Mouse (Mus musculus): ENCODE data around the gene Tnip1. TPM values are rescaled to one million over a fixed set of nuclear protein-coding genes. Genes with fewer than 3 reads are reported as not detected.

The Tnip1 gene
- polyA plus RNA-seq, 1 experiment from 2014 or later, result 24.7 TPM

DNA sequence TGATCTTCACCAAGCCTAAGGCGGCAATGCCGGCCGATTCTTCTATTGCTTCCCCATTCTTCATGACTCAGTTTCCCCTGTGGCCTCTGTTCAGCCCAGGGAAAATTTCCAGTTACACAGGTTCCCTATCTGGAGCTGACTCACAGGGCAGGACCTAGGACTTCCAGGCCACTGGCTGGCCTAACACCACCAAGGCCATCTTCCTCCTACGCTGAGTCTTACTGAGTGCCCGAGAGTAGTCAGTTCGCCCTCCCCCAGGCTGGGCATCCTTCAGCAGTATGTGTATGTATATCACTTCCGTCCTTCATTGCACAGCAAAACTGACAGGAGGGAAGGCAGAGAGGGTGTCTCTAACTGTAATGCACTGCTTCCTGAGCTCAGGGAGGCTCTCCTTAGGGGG, 28.5 kb downstream of the Tnip1 start:
- no peaks in the 10 kb centered on the region for H3K27me3 ChIP-seq (ENCODE audit: control insufficient read depth, insufficient read depth, low read length)
- no peak for ATAC-seq (replicated peaks; ENCODE audit: extremely low read depth, insufficient read depth, low FRiP score)
- H3K36me3 ChIP-seq (ENCODE audit: control insufficient read depth, insufficient read depth), result peaks cover 25% of the 10 kb centered on the region
- H3K27ac ChIP-seq (ENCODE audit: low read length), result no peak overlapping the region
- H3K4me2 ChIP-seq (ENCODE audit: low read depth, low read length), result no peak overlapping the region
- WGBS, result 92% methylated on average over 7 of the region's 7 CpGs
- H3K4me1 ChIP-seq (ENCODE audit: control insufficient read depth, insufficient read depth, low read length), result peaks cover 12% of the 10 kb centered on the region
- no peak overlapping the region for H3K4me3 ChIP-seq (ENCODE audit: low read length)
- no peaks in the 10 kb centered on the region for H3K9me3 ChIP-seq (replicated peaks; ENCODE audit: control insufficient read depth, low read length)
- no peak overlapping the region for H3K9ac ChIP-seq (ENCODE audit: low read length)

DNA sequence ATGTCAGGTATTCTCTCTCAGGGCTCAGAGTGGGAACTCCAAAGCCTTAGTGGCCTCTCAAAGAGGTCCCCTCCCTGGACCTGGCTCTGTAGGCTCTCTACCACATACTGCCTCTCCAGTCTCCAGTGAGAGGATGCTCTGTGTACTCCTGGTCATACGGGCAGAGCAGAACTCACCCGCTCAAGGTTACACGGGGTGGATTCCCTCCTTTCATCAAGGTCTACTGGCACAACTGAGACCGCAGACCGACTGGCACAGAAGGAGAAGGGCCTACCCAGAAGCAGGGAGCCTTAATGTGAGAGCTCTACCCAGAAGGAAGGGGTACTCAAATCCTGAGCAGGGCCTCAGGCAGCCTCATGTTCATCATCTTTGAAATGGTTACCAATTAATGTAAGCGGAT, 30.2 kb downstream of the Tnip1 start:
- H3K36me3 ChIP-seq (ENCODE audit: control insufficient read depth, insufficient read depth), result peaks cover 23% of the 10 kb centered on the region
- no peak overlapping the region for H3K4me2 ChIP-seq (ENCODE audit: low read depth, low read length)
- H3K9me3 ChIP-seq (replicated peaks; ENCODE audit: control insufficient read depth, low read length), result no peaks in the 10 kb centered on the region
- H3K27me3 ChIP-seq (ENCODE audit: control insufficient read depth, insufficient read depth, low read length), result no peaks in the 10 kb centered on the region
- no peak overlapping the region for H3K9ac ChIP-seq (ENCODE audit: low read length)
- no peak for ATAC-seq (replicated peaks; ENCODE audit: extremely low read depth, insufficient read depth, low FRiP score)
- no peak overlapping the region for H3K4me3 ChIP-seq (ENCODE audit: low read length)
- peaks cover 12% of the 10 kb centered on the region for H3K4me1 ChIP-seq (ENCODE audit: control insufficient read depth, insufficient read depth, low read length)
- 88% methylated on average over 6 of the region's 6 CpGs for WGBS
- no peak overlapping the region for H3K27ac ChIP-seq (ENCODE audit: low read length)

DNA sequence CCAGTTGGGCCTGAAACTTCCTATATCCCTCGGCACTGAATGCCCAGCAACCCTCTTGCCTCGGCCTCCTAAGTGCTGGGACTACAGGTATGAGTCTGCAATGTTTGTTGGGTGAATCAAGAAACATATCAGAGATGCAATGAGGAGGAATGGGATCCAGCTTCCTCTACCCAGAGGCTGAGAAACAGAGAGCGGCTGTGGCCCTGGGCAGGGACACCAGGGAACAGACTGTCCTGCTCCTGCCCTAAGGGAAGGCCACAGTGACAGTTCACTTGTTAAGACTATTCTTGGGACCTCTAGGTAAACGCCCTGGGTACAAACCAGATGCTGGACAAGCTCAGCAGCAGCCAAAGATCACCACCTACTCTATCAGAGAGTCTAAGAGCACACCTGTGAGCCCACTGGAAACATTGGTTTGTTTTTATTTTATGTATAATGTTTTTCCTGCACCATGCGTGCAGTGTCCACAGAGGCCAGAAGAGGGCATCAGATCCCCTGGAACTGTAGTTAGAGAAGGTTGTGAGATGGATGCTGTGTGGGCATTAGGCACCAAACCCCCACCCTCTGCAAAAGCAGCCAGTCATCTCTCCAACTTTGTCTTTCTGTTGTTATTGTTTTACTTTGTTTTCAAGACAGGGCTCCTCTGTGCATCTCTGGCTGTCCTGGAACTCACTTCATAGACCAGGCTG, 31.2 kb downstream of the Tnip1 start:
- Histone ChIP-seq H3K27ac (ENCODE audit: low read length) (no peak overlapping the region), H3K9ac (ENCODE audit: low read length) (no peak overlapping the region), H3K4me1 (ENCODE audit: control insufficient read depth, insufficient read depth, low read length) (peaks cover 17% of the 10 kb centered on the region), H3K4me2 (ENCODE audit: low read depth, low read length) (no peak overlapping the region), H3K9me3 (replicated peaks; ENCODE audit: control insufficient read depth, low read length) (no peaks in the 10 kb centered on the region), H3K27me3 (ENCODE audit: control insufficient read depth, insufficient read depth, low read length) (no peaks in the 10 kb centered on the region), H3K36me3 (ENCODE audit: control insufficient read depth, insufficient read depth) (peaks cover 18% of the 10 kb centered on the region), H3K4me3 (ENCODE audit: low read length) (no peak overlapping the region)
- ATAC-seq (replicated peaks; ENCODE audit: extremely low read depth, insufficient read depth, low FRiP score), result no peak
- 66% methylated on average over 5 of the region's 5 CpGs for WGBS

DNA sequence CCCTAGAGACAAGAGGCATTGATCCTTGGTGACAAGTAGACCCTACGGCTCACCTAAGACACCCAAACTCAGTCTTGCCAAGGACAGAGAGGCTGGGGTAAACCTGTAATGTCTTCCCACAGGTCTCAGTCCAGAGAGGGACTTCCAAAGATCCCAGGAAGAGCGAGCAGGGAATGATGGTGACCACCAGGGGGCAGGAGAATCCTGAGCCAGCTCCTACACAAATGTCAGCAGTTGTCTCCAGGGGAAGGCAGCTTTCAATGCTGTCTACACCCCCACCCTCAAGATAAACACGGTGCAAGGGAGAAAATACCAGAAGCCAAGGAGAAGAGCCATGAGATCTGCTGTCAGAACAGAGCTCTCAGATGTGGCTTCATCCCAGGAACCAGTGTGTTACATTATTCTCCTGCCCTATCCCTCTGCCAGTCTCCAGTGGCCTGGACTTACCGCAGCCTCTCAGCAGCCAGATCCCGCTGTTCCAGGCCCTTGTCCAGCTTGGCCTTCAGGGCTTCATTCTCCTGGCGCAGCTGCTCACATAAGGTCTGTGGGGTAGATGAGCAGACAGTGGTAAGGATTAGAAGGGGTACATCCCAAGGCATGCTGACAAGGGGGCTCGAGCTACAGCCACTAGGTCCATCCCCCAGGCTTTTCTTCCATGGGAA, 32.3 kb downstream of the Tnip1 start:
- 62% methylated on average over 7 of the region's 7 CpGs for WGBS
- Histone ChIP-seq H3K27ac (ENCODE audit: low read length) (no peak overlapping the region), H3K4me3 (ENCODE audit: low read length) (no peak overlapping the region)

DNA sequence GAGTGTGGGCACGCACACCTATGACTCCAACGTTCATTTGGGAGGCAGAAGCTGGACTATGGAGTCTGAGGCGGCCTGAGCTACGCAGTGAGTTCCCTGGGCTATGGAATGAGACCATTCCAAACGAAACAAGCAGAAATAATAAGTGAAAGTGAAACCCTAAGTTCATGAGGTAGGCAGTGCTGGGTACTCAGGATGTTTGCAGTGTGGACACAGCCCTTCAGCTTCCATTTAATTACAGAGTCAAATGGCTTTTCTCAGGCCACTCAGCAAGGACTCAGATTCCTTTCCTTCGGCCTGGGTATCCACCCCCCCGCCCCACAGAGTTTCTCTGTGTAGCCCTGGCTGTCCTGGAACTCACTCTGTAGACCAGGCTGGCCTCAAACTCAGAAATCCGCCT, 33.0 kb downstream of the Tnip1 start:
- H3K27me3 ChIP-seq (ENCODE audit: control insufficient read depth, insufficient read depth, low read length), result no peaks in the 10 kb centered on the region
- no peak overlapping the region for H3K4me3 ChIP-seq (ENCODE audit: low read length)
- 80% methylated on average over 8 of the region's 8 CpGs for WGBS
- no peak overlapping the region for H3K4me2 ChIP-seq (ENCODE audit: low read depth, low read length)
- no peak overlapping the region for H3K9ac ChIP-seq (ENCODE audit: low read length)
- no peaks in the 10 kb centered on the region for H3K9me3 ChIP-seq (replicated peaks; ENCODE audit: control insufficient read depth, low read length)
- no peak overlapping the region for H3K27ac ChIP-seq (ENCODE audit: low read length)
- H3K4me1 ChIP-seq (ENCODE audit: control insufficient read depth, insufficient read depth, low read length), result peaks cover 8% of the 10 kb centered on the region
- ATAC-seq (replicated peaks; ENCODE audit: extremely low read depth, insufficient read depth, low FRiP score), result no peak
- peaks cover 30% of the 10 kb centered on the region for H3K36me3 ChIP-seq (ENCODE audit: control insufficient read depth, insufficient read depth)

More for the DNA sequence above, 32.3 kb downstream of the Tnip1 start:
- no peak overlapping the region for H3K9ac ChIP-seq (ENCODE audit: low read length)
- H3K9me3 ChIP-seq (replicated peaks; ENCODE audit: control insufficient read depth, low read length), result no peaks in the 10 kb centered on the region
- peak; percentile 31; the same call in 1 of the 2 replicates for ATAC-seq (replicated peaks; ENCODE audit: extremely low read depth, insufficient read depth, low FRiP score)
- H3K27me3 ChIP-seq (ENCODE audit: control insufficient read depth, insufficient read depth, low read length), result no peaks in the 10 kb centered on the region
- no peak overlapping the region for H3K4me2 ChIP-seq (ENCODE audit: low read depth, low read length)
- H3K36me3 ChIP-seq (ENCODE audit: control insufficient read depth, insufficient read depth), result peaks cover 27% of the 10 kb centered on the region
- peaks cover 8% of the 10 kb centered on the region for H3K4me1 ChIP-seq (ENCODE audit: control insufficient read depth, insufficient read depth, low read length)

DNA sequence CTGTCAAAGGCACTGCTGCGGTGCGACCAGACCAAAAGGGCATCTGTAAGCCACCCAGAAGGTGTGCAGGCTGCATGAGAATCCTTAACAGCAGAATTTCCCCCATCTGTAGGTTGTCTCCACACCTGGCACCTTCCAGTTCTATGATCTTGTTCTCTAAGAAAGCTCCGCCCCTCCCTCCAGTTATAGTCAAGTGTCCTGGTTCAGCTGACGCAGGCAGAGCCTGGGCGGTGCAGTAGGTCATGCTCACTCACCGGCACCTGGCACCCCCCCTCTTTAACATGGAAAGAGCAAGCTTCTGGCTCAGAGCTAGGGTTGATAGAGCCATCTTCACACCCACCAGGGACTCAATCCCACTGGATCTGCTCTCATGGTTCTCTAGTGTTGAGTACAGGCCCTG, 33.4 kb downstream of the Tnip1 start:
- Histone ChIP-seq H3K4me1 (ENCODE audit: control insufficient read depth, insufficient read depth, low read length) (peaks cover 8% of the 10 kb centered on the region), H3K27ac (ENCODE audit: low read length) (no peak overlapping the region), H3K4me2 (ENCODE audit: low read depth, low read length) (no peak overlapping the region), H3K27me3 (ENCODE audit: control insufficient read depth, insufficient read depth, low read length) (no peaks in the 10 kb centered on the region), H3K9ac (ENCODE audit: low read length) (no peak overlapping the region), H3K36me3 (ENCODE audit: control insufficient read depth, insufficient read depth) (peaks cover 30% of the 10 kb centered on the region), H3K9me3 (replicated peaks; ENCODE audit: control insufficient read depth, low read length) (no peaks in the 10 kb centered on the region), H3K4me3 (ENCODE audit: low read length) (no peak overlapping the region)
- no peak for ATAC-seq (replicated peaks; ENCODE audit: extremely low read depth, insufficient read depth, low FRiP score)
- 72% methylated on average over 6 of the region's 6 CpGs for WGBS

DNA sequence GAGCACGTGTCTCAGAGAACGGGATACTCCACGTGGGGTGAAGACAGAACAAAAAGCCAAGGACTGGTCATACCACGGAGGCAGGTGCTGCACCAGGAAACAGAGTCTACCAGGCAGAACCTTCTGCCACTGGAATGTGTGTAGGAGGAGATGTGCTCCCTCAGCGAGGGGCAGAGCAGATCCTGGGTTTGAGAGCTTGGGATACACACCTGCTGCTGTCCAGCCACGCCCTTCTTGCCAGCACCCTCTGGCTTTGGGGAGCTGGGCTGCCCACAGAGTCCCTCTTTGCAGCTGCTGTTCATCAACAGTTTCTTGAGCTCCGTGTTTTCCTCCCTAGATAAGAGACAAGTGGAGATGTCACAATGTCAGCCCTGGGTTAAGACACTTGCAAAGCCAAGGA, 33.8 kb downstream of the Tnip1 start:
- Histone ChIP-seq H3K4me2 (ENCODE audit: low read depth, low read length) (no peak overlapping the region), H3K9ac (ENCODE audit: low read length) (no peak overlapping the region), H3K4me1 (ENCODE audit: control insufficient read depth, insufficient read depth, low read length) (peaks cover 8% of the 10 kb centered on the region), H3K27ac (ENCODE audit: low read length) (no peak overlapping the region), H3K36me3 (ENCODE audit: control insufficient read depth, insufficient read depth) (peaks cover 30% of the 10 kb centered on the region), H3K4me3 (ENCODE audit: low read length) (no peak overlapping the region), H3K27me3 (ENCODE audit: control insufficient read depth, insufficient read depth, low read length) (no peaks in the 10 kb centered on the region), H3K9me3 (replicated peaks; ENCODE audit: control insufficient read depth, low read length) (no peaks in the 10 kb centered on the region)
- no peak for ATAC-seq (replicated peaks; ENCODE audit: extremely low read depth, insufficient read depth, low FRiP score)
- 75% methylated on average over 7 of the region's 7 CpGs for WGBS

DNA sequence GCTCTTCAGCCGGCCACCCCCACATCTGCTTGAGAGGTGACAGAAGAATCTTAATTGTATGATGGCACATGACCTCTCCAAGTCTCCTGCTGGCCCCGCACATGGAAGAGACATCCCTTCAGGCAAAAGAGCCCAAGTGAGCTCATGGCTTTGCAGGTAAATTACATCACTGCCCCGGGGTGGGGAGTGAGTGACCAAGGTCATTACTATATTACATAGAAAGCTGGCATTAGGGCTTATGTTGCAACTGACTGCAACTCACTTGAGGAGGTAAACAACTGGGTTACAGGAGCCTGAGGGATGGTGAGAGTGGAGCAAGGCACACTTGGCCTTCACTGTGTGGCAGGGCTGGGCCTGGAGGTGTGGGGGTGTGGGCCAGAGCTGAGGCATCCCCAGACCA, 34.5 kb downstream of the Tnip1 start:
- WGBS, result 76% methylated on average over 3 of the region's 3 CpGs
- Histone ChIP-seq H3K4me3 (ENCODE audit: low read length) (no peak overlapping the region), H3K4me1 (ENCODE audit: control insufficient read depth, insufficient read depth, low read length) (peaks cover 8% of the 10 kb centered on the region), H3K9ac (ENCODE audit: low read length) (no peak overlapping the region), H3K36me3 (ENCODE audit: control insufficient read depth, insufficient read depth) (peaks cover 25% of the 10 kb centered on the region), H3K27me3 (ENCODE audit: control insufficient read depth, insufficient read depth, low read length) (no peaks in the 10 kb centered on the region), H3K4me2 (ENCODE audit: low read depth, low read length) (no peak overlapping the region), H3K27ac (ENCODE audit: low read length) (no peak overlapping the region), H3K9me3 (replicated peaks; ENCODE audit: control insufficient read depth, low read length) (no peaks in the 10 kb centered on the region)
- no peak for ATAC-seq (replicated peaks; ENCODE audit: extremely low read depth, insufficient read depth, low FRiP score)

DNA sequence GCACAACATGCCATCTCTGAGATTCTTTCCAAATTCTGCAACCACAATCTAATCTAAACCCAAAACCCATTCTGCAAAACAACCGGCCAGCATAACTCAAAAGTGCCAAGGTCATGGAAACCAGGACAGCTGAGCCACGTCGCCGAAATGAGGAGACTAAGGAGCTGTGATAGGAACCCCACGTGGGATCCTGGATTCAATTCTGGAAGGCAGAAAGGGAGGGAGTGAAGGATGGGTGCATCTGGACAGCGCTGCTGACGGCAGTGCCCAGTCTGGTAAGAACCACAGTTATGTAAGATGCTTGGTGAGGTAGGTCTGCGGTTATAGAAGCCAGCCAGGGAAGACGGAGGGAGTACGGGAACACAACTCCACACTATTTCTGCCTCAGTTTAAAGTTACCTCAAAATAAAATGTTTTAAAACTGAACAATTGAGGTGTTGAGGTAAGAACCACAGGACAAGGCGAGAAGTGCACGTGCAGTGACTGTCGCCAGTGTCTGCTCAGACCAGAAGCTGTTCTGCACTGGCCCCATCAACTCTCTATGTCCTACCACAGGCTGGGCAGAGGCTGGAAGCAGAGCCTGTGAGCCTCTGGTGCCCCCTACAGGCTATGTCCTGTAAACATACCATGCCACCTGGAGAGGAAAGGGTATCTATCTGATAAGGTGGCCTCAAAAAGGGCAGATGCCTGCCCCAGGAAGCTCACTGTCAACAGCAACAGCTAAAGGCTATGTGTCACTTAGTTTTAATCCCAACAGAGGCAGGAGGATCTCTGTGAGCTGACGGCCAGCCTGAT, 35.2 kb downstream of the Tnip1 start:
- 60% methylated on average over 14 of the region's 14 CpGs for WGBS
- Histone ChIP-seq H3K27ac (ENCODE audit: low read length) (no peak overlapping the region), H3K4me1 (ENCODE audit: control insufficient read depth, insufficient read depth, low read length) (peaks cover 8% of the 10 kb centered on the region), H3K27me3 (ENCODE audit: control insufficient read depth, insufficient read depth, low read length) (no peaks in the 10 kb centered on the region), H3K36me3 (ENCODE audit: control insufficient read depth, insufficient read depth) (peaks cover 27% of the 10 kb centered on the region), H3K9me3 (replicated peaks; ENCODE audit: control insufficient read depth, low read length) (no peaks in the 10 kb centered on the region), H3K4me3 (ENCODE audit: low read length) (no peak overlapping the region), H3K4me2 (ENCODE audit: low read depth, low read length) (no peak overlapping the region), H3K9ac (ENCODE audit: low read length) (0 out of 2 replicates have a peak overlapping the region, but pooled peaks have one; percentile 34)
- ATAC-seq (replicated peaks; ENCODE audit: extremely low read depth, insufficient read depth, low FRiP score), result peak; percentile 66

Measured in heart, embryonic 16.5 days (tissue).